Mouse (Mus musculus) spleen, postnatal 14 days (tissue): Measurements from ENCODE around the gene Mtln.

Experiments
- DNase-seq, 2 experiments: peaks; one replicate each; pipeline ENCODE4 v3.0.0; 2021 to 2022; ENCODE audit warnings: low spot score in 2 of 2

The Mtln gene

GRCm38 (mm10) chr2:127754113-127754512, 38.2 kb downstream of the Mtln start:
- no peak for DNase-seq

GRCm38 (mm10) chr2:127751849-127752610, 40.3 kb downstream of the Mtln start:
- DNase-seq, result no peak

GRCm38 (mm10) chr2:127749376-127749775, 42.9 kb downstream of the Mtln start:
- no peak for DNase-seq

GRCm38 (mm10) chr2:127748316-127748715, 44.0 kb downstream of the Mtln start:
- no peak for DNase-seq

- no peak for DNase-seq
Observed at GRCm38 (mm10) chr2:127742637-127743036, 49.7 kb downstream of the Mtln start.
